Mouse (Mus musculus) 3T3-L1 (cell line): ENCODE measurements around the gene Fxr2.
A peak's percentile ranks its signal among the peaks of the same experiment; 100 is the strongest.
"Not testable (repeated sequence)": the region's sequence is repeated elsewhere in the genome, so short reads cannot be mapped to it uniquely, and the experiment has no call there.

Source experiments
- DNase-seq: peaks from one replicate; pipeline ENCODE4 v3.0.0-alpha.2; 2015; ENCODE audit warnings: low read depth, low spot score

The Fxr2 gene

GRCm38 (mm10) chr11:69610899-69611298, 21.9 kb upstream of the Fxr2 start:
- DNase-seq: no peak

- DNase-seq: peak; percentile 92
These were observed 19.1 kb upstream of the Fxr2 start for GRCm38 (mm10) chr11:69613553-69614256.

GRCm38 (mm10) chr11:69614257-69614588, 18.6 kb upstream of the Fxr2 start:
- not testable (repeated sequence) for DNase-seq

GRCm38 (mm10) chr11:69616781-69617180, 16.0 kb upstream of the Fxr2 start:
- DNase-seq: no peak

GRCm38 (mm10) chr11:69617805-69618204, 15.0 kb upstream of the Fxr2 start, which contains the start of gene Shbg:
Shbg (minus strand) TSS chr11:69617905.
- no peak for DNase-seq

- DNase-seq: no peak
These were observed 12.3 kb upstream of the Fxr2 start for GRCm38 (mm10) chr11:69620394-69621081.

GRCm38 (mm10) chr11:69621571-69622268, 11.1 kb upstream of the Fxr2 start, which contains the start of gene Sat2:
Sat2 (plus strand) TSS chr11:69622024.
- DNase-seq: peak; percentile 75

GRCm38 (mm10) chr11:69622406-69622805, 10.4 kb upstream of the Fxr2 start:
- DNase-seq: no peak

- no peak for DNase-seq
These were observed 9.8 kb upstream of the Fxr2 start for GRCm38 (mm10) chr11:69623006-69623405.

- DNase-seq: not testable (repeated sequence)
These were observed 8.5 kb upstream of the Fxr2 start for GRCm38 (mm10) chr11:69624339-69624738.

- peak; percentile 93 for DNase-seq
These were observed 4.5 kb upstream of the Fxr2 start for GRCm38 (mm10) chr11:69628286-69628685.

GRCm38 (mm10) chr11:69629802-69630201, 3.0 kb upstream of the Fxr2 start:
- peak; percentile 68 for DNase-seq

GRCm38 (mm10) chr11:69633128-69633866, 507 bp downstream of the Fxr2 start:
- DNase-seq: peak; percentile 31

- DNase-seq: no peak
These were observed 2.7 kb downstream of the Fxr2 start for GRCm38 (mm10) chr11:69635471-69635870.

GRCm38 (mm10) chr11:69645860-69646259, 13.1 kb downstream of the Fxr2 start:
- DNase-seq: no peak

- no peak for DNase-seq
These were observed 20.6 kb downstream of the Fxr2 start for GRCm38 (mm10) chr11:69653399-69653798.

GRCm38 (mm10) chr11:69654760-69655159, 22.0 kb downstream of the Fxr2 start:
- DNase-seq: no peak

- DNase-seq: no peak
These were observed 22.7 kb downstream of the Fxr2 start, which contains the start of gene Sox15 for GRCm38 (mm10) chr11:69655264-69656064. Sox15 (plus strand) TSS chr11:69655314.

- no peak for DNase-seq
These were observed 23.3 kb downstream of the Fxr2 start for GRCm38 (mm10) chr11:69656065-69656455.

- peak; percentile 73 for DNase-seq
These were observed 24.0 kb downstream of the Fxr2 start for GRCm38 (mm10) chr11:69656617-69657461.
